Comparison of ENCODE assay signal across 9 mouse cellular contexts in the genomic region with DNA sequence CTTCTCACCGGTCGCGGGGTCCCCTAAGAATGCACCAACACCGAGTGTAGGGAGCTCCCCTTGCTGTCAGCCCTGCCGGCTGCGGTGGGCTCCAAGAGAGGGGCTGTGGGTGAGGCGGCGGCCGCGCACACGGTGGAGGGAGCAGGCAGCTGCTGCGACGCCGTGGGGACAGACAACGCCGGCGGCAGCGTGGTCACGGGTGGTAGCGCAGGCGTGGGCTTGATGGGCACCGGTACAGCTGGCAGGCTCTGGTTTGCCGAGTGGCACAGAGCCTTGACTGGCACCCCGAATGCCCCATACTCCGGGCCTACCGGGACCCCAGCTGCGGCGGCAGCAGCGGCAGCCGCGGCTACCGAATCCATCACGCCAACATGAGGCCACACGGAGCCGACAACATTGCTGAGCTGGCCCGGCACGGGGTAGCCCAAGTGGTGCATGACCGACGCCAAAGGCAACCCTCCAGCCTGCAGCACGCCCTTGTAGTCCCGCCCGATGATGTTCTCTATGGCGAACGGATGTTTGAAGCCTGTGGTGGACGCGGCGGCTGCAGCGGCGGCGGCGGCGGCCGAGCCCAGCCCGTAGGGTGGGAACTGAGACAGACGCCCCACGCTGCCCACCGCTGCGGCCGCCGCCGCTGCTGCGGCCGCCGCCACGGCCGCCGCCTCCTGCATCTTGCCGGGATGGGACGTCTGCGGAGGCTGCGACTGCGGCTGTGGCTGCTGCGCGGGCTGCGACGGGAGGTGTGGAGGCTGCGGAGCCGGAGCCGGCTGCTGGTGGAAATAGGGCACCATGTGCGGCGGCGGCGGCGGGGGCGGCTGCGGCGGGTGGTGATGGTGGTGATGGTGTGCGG. TPM values are rescaled to one million over a fixed set of nuclear protein-coding genes. Genes with fewer than 3 reads are reported as not detected.
A peak's percentile ranks its signal among the peaks of the same experiment; 100 is the strongest.
DNase-seq lines count a peak whose midpoint lies in the region; ATAC-seq and TF ChIP-seq lines count a peak whose summit lies in the region.
"Had no signal": no experiment of that assay in that cellular context is flagged by ENCODE, and none has a peak within 500 bp of the region (broad histone marks: within the 10 kb centered on the region; RNA-seq: fewer than 3 reads in every experiment).

No protein-coding gene starts in this region.

- peaks cover 20% of the 10 kb centered on the region for H3K4me1 ChIP-seq in lung, postnatal 0 days (ENCODE audit: insufficient read depth, low read depth, low read length)
- peaks cover 6% of the 10 kb centered on the region; the same call in 1 of the 2 replicates for H3K4me1 ChIP-seq in forebrain, postnatal 0 days (ENCODE audit: insufficient read depth)
- H3K4me1 ChIP-seq in kidney, embryonic 15.5 days, result peaks cover 53% of the 10 kb centered on the region
- H3K4me1 ChIP-seq in midbrain, postnatal 0 days (ENCODE audit: insufficient read depth, low read length), result peaks cover 3% of the 10 kb centered on the region

- H3K9me3 ChIP-seq in lung, postnatal 0 days (ENCODE audit: low read length), result no peaks in the 10 kb centered on the region
- no peaks in the 10 kb centered on the region for H3K9me3 ChIP-seq in forebrain, postnatal 0 days (ENCODE audit: low read length)
- no peaks in the 10 kb centered on the region for H3K9me3 ChIP-seq in kidney, embryonic 15.5 days (replicated peaks)
- no peaks in the 10 kb centered on the region for H3K9me3 ChIP-seq in midbrain, postnatal 0 days (ENCODE audit: low read length)

- no peaks in the 10 kb centered on the region for H3K36me3 ChIP-seq in lung, postnatal 0 days (ENCODE audit: insufficient read depth, low read length)
- H3K36me3 ChIP-seq in forebrain, postnatal 0 days (ENCODE audit: insufficient read depth), result no peaks in the 10 kb centered on the region
- H3K36me3 ChIP-seq in kidney, embryonic 15.5 days, result no peaks in the 10 kb centered on the region
- H3K36me3 ChIP-seq in midbrain, postnatal 0 days (ENCODE audit: insufficient read depth, low read length), result no peaks in the 10 kb centered on the region

- peak overlapping the region; percentile 68 for H3K4me2 ChIP-seq in lung, postnatal 0 days (replicated peaks; ENCODE audit: low read depth, low read length)
- H3K4me2 ChIP-seq in forebrain, postnatal 0 days (ENCODE audit: low read depth), result peak overlapping the region; percentile 76
- H3K4me2 ChIP-seq in kidney, embryonic 15.5 days, result peak overlapping the region; percentile 66
- H3K4me2 ChIP-seq in midbrain, postnatal 0 days (ENCODE audit: low read depth, low read length, poor library complexity, severe bottlenecking), result peak overlapping the region; percentile 77

- no peak for TF ChIP-seq EP300 in lung, postnatal 0 days (IDR thresholded peaks at IDR 0.05)

- no peak overlapping the region for H3K27ac ChIP-seq in lung, postnatal 0 days (ENCODE audit: low read length)
- no peak overlapping the region for H3K27ac ChIP-seq in forebrain, postnatal 0 days (ENCODE audit: low read depth, low read length)
- no peak overlapping the region for H3K27ac ChIP-seq in kidney, embryonic 15.5 days
- H3K27ac ChIP-seq in midbrain, postnatal 0 days (ENCODE audit: low read depth, low read length), result no peak overlapping the region

- DNase-seq in adrenal gland, adult (ENCODE audit: inconsistent age in 2 of 2, low spot score in 1 of 2), result peak; percentile 14 to 72
- no peak for DNase-seq in adrenal gland, adult 8-10 months
- no peak for DNase-seq in lung, postnatal 0 days (ENCODE audit: low spot score)
- no peak for DNase-seq in lung, adult 18-20 months
- peak; percentile 44 for DNase-seq in forebrain, postnatal 0 days
- DNase-seq in midbrain, postnatal 0 days (ENCODE audit: low spot score), result no peak
- no peak for DNase-seq in layer of hippocampus, postnatal 14 days (ENCODE audit: low spot score in 2 of 2)

- ATAC-seq in lung, postnatal 0 days, result peak; percentile 47
- peak; percentile 55 for ATAC-seq in forebrain, postnatal 0 days
- ATAC-seq in kidney, embryonic 15.5 days (replicated peaks; ENCODE audit: low FRiP score), result peak; percentile 74
- ATAC-seq in midbrain, postnatal 0 days (ENCODE audit: low FRiP score), result peak; percentile 21; the same call in 1 of the 2 replicates

- no peak for TF ChIP-seq CTCF in lung, postnatal 0 days (IDR thresholded peaks at IDR 0.05)
- TF ChIP-seq CTCF in forebrain, postnatal 0 days (IDR thresholded peaks at IDR 0.05; ENCODE audit: low read depth), result no peak; the same call in 1 of the 2 replicates
- no peak for TF ChIP-seq CTCF in midbrain, postnatal 0 days (IDR thresholded peaks at IDR 0.05)

- WGBS in lung, postnatal 0 days, result under 1% methylated on average over 51 of the region's 88 CpGs
- 1% methylated on average over 83 of the region's 88 CpGs for WGBS in forebrain, postnatal 0 days
- WGBS in kidney, embryonic 15.5 days, result under 1% methylated on average over 85 of the region's 88 CpGs
- WGBS in midbrain, postnatal 0 days, result under 1% methylated on average over 67 of the region's 88 CpGs

- H3K4me3 ChIP-seq in lung, postnatal 0 days (ENCODE audit: low read depth, low read length), result peak overlapping the region; percentile 35
- H3K4me3 ChIP-seq in forebrain, postnatal 0 days (ENCODE audit: low read depth, low read length), result peak overlapping the region; percentile 45
- H3K4me3 ChIP-seq in kidney, embryonic 15.5 days (replicated peaks), result peak overlapping the region; percentile 39
- peak overlapping the region; percentile 45 for H3K4me3 ChIP-seq in midbrain, postnatal 0 days (ENCODE audit: low read depth, low read length)

- peaks cover 78% of the 10 kb centered on the region for H3K27me3 ChIP-seq in lung, postnatal 0 days (replicated peaks; ENCODE audit: insufficient read depth, low read length)
- peaks cover 74% of the 10 kb centered on the region for H3K27me3 ChIP-seq in forebrain, postnatal 0 days (ENCODE audit: insufficient read depth, low read length)
- H3K27me3 ChIP-seq in kidney, embryonic 15.5 days, result peaks cover 100% of the 10 kb centered on the region
- peaks cover 80% of the 10 kb centered on the region for H3K27me3 ChIP-seq in midbrain, postnatal 0 days (ENCODE audit: insufficient read depth, low read length)

- no peak overlapping the region for H3K9ac ChIP-seq in lung, postnatal 0 days (replicated peaks; ENCODE audit: low read depth)
- H3K9ac ChIP-seq in forebrain, postnatal 0 days, result peak overlapping the region; percentile 18; the same call in 1 of the 2 replicates
- H3K9ac ChIP-seq in kidney, embryonic 15.5 days, result no peak overlapping the region
- H3K9ac ChIP-seq in midbrain, postnatal 0 days (replicated peaks; ENCODE audit: low read length, poor library complexity, severe bottlenecking), result 0 out of 2 replicates have a peak overlapping the region, but pooled peaks have one; percentile 29

RNA-seq across cellular contexts. Expression of a gene that starts 1.0 kb away (rescaled TPM):
- not detected for total RNA-seq in adrenal gland, adult 8-10 months (2022)
- polyA plus RNA-seq in lung, postnatal 0 days (2015; fragmentation: Nextera tagmentation; extraction: Ambion mirVana), result not detected in 2 replicates
- 0.62 and 1.4 TPM in 2 replicates for total RNA-seq in forebrain, postnatal 0 days (2014; rRNA removed)
- 0.30 TPM in 1 of 2 replicates, not detected in the other for polyA plus RNA-seq in forebrain, postnatal 0 days (2015; fragmentation: Nextera tagmentation; extraction: Ambion mirVana)
- not detected in 2 replicates for polyA plus RNA-seq in kidney, embryonic 15.5 days (2015; fragmentation: Nextera tagmentation; extraction: Ambion mirVana)
- 0.28 TPM in 1 of 2 replicates, not detected in the other for total RNA-seq in midbrain, postnatal 0 days (2014; rRNA removed)
- polyA plus RNA-seq in midbrain, postnatal 0 days (2015; fragmentation: Nextera tagmentation; extraction: Ambion mirVana), result 0.26 and 0.47 TPM in 2 replicates
- not detected for total RNA-seq in layer of hippocampus, postnatal 14 days (2021)
- polyA plus RNA-seq: cortical plate, adult 2 months had no signal

Comparison
In these comparisons a context has a peak if more than half of its experiments do, and no peak if none do; other contexts are left out.
1. DNase-seq: peak in adrenal gland, adult (2 of 2) and forebrain, postnatal 0 days (single experiment); none in adrenal gland, adult 8-10 months (single experiment), lung, postnatal 0 days (single experiment), lung, adult 18-20 months (0 of 2), midbrain, postnatal 0 days (single experiment) and layer of hippocampus, postnatal 14 days (0 of 2).
2. ATAC-seq: peak in every context shown above with its lines; median percentile 74 in kidney, embryonic 15.5 days; 55 in forebrain, postnatal 0 days; 47 in lung, postnatal 0 days; 21 in midbrain, postnatal 0 days.
3. H3K9ac ChIP-seq: peak in forebrain, postnatal 0 days (single experiment) and midbrain, postnatal 0 days (single experiment); none in lung, postnatal 0 days (single experiment) and kidney, embryonic 15.5 days (single experiment).
4. Peak in every context shown above with its lines, with median percentiles within 50 percentile points of each other: H3K4me2 ChIP-seq and H3K4me3 ChIP-seq.